Mouse (Mus musculus) gastrocnemius, adult 8-10 months (tissue): ENCODE results near the gene Lfng. TPM values are rescaled to one million over a fixed set of nuclear protein-coding genes. Genes with fewer than 3 reads are reported as not detected.

ENCODE experiments used
- DNase-seq, 2 experiments: peaks; one replicate each; pipeline ENCODE4 v3.0.0; 2022; ENCODE audit warnings: low spot score in 2 of 2
- total RNA-seq, 4 experiments: library from RNA; stranded (reverse); gene quantifications; 2 replicates each; pipeline ENCODE4 v1.2.4; 2022

Gene Lfng
- total RNA-seq, 4 experiments from 2014 or later, result 2.0 to 2.9 (median 2.4) TPM

GRCm38 (mm10) chr5:140615321-140616109, 8.4 kb downstream of the Lfng start:
- no peak for DNase-seq

GRCm38 (mm10) chr5:140616110-140616503, 9.0 kb downstream of the Lfng start:
- no peak for DNase-seq

- DNase-seq, result no peak
Measured at GRCm38 (mm10) chr5:140616691-140617090, 9.6 kb downstream of the Lfng start.

- no peak for DNase-seq
Measured at GRCm38 (mm10) chr5:140617714-140618113, 10.6 kb downstream of the Lfng start.

- peak in 1 of 2 experiments; percentile 56 for DNase-seq
Measured at GRCm38 (mm10) chr5:140619151-140619771, 12.1 kb downstream of the Lfng start.

- no peak for DNase-seq
Measured at GRCm38 (mm10) chr5:140619895-140620736, 13.0 kb downstream of the Lfng start.

- no peak for DNase-seq
Measured at GRCm38 (mm10) chr5:140621092-140621491, 14.0 kb downstream of the Lfng start.

- no peak for DNase-seq
Measured at GRCm38 (mm10) chr5:140621517-140621916, 14.4 kb downstream of the Lfng start.

- DNase-seq, result no peak
Measured at GRCm38 (mm10) chr5:140622978-140623670, 16.0 kb downstream of the Lfng start.

- no peak for DNase-seq
Measured at GRCm38 (mm10) chr5:140623791-140624190, 16.7 kb downstream of the Lfng start.

- no peak for DNase-seq
Measured at GRCm38 (mm10) chr5:140624238-140624637, 17.1 kb downstream of the Lfng start.

- DNase-seq, result no peak
Measured at GRCm38 (mm10) chr5:140624961-140625360, 17.8 kb downstream of the Lfng start.

GRCm38 (mm10) chr5:140627580-140627979, 20.5 kb downstream of the Lfng start:
- DNase-seq, result no peak

- no peak for DNase-seq
Measured at GRCm38 (mm10) chr5:140628995-140629394, 21.9 kb downstream of the Lfng start.

GRCm38 (mm10) chr5:140633432-140633831, 26.3 kb downstream of the Lfng start:
- DNase-seq, result no peak

- no peak for DNase-seq
Measured at GRCm38 (mm10) chr5:140634798-140635722, 27.9 kb downstream of the Lfng start.

- no peak for DNase-seq
Measured at GRCm38 (mm10) chr5:140636316-140637057, 29.4 kb downstream of the Lfng start.

GRCm38 (mm10) chr5:140637058-140637410, 29.9 kb downstream of the Lfng start:
- no peak for DNase-seq

- DNase-seq, result no peak
Measured at GRCm38 (mm10) chr5:140637989-140638388, 30.9 kb downstream of the Lfng start.

GRCm38 (mm10) chr5:140638484-140638883, 31.4 kb downstream of the Lfng start:
- no peak for DNase-seq
